Mouse (Mus musculus) embryo, embryonic 11 days (tissue): ENCODE measurements around the gene Rock2.
A peak's percentile ranks its signal among the peaks of the same experiment; 100 is the strongest.
"Not testable (repeated sequence)": the region's sequence is repeated elsewhere in the genome, so short reads cannot be mapped to it uniquely, and the experiment has no call there.

ENCODE experiments used
- DNase-seq: peaks from one replicate; pipeline ENCODE4 v3.0.0-alpha.2; 2015

The Rock2 gene

DNA sequence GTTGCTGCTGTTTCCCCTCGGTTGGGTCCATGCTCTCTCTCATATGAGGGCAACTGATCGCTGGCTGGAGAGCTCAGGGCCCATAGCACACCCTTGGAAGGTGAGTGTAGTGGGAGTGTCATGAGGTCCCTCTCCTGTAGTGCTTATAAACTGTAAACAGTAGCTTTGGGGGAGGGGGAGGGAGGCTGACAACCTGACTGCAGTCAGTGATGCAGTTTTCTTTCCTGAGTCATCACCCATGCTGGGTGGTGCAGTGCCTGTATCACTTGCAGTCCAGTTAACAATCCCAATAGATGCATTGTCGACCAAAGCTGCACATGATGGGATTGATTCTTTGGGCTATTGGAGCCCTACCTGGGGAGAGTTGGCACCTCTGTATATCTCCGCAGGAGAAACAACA, 106.5 kb downstream of the Rock2 start:
- DNase-seq: no peak

DNA sequence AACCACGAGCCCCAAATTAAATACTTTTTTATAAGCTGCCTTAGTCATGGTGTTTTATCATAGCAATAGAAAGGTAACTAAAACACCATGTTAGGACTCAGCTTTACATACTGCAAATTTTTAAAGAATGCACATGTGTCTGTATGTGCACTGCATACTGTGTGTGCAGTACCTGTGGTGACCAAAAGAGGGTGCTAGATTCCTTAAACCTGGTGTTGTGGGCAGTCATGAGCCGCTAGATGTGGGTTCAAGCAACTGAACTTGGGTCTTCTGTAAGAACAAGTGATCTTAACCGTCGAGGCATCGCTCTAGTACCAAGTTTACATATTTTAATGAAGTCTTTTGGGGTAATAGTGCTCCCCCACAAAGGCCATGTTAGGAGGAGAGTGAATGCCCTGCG, 114.8 kb downstream of the Rock2 start:
- no peak for DNase-seq

- peak; percentile 85 for DNase-seq
Observed at GRCm38 (mm10) chr12:17011100-17011870, 116.6 kb downstream of the Rock2 start, which contains the start of gene 2410004P03Rik. Gene 2410004P03Rik, minus strand, starts transcription at chr12:17011727.

- DNase-seq: no peak
Observed at GRCm38 (mm10) chr12:17012067-17012899, 117.6 kb downstream of the Rock2 start.

DNA sequence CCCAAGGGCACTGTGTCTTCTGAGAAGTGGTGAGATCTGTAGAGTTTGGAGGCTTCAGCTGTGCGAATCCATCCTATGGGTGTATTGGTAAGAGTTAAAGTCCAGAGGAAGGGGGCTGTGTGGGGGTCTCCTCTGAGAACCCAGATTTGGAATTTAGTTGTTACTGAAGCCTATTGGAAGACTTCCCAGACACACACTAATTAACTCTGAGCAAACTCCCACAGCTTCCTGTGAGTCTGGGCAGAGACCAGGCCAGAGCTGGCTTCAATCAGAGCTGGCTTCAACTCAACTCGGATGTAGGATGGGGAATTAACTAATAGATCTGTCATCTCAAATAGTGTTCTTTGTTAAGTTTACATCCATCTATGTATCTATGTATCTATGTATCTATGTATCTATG, 121.0 kb downstream of the Rock2 start:
- DNase-seq: no peak

- DNase-seq: peak; percentile 55
Observed at GRCm38 (mm10) chr12:17018468-17018867, 123.8 kb downstream of the Rock2 start.

DNA sequence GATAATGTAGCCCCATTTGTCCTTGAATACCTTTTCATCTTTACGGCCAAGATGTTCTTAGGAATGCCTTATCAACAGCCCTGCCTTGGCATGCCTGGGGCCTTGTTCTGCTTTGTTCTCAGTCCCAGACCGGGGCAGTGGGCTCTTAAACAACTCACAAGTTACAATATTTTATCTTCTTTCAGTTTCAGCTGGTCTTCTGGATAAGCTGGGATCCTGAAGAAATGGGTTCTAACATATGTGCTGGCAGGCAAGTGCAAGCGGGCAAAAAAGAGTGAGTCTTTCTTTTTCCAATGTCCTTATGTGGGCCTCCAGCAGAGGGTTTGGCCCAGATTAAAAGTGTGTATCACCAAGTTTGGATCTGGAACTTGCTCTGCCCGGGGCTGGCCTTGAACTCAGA, 126.4 kb downstream of the Rock2 start:
- DNase-seq: not testable (repeated sequence)

- DNase-seq: no peak
Observed at GRCm38 (mm10) chr12:17022145-17022544, 127.5 kb downstream of the Rock2 start.

DNA sequence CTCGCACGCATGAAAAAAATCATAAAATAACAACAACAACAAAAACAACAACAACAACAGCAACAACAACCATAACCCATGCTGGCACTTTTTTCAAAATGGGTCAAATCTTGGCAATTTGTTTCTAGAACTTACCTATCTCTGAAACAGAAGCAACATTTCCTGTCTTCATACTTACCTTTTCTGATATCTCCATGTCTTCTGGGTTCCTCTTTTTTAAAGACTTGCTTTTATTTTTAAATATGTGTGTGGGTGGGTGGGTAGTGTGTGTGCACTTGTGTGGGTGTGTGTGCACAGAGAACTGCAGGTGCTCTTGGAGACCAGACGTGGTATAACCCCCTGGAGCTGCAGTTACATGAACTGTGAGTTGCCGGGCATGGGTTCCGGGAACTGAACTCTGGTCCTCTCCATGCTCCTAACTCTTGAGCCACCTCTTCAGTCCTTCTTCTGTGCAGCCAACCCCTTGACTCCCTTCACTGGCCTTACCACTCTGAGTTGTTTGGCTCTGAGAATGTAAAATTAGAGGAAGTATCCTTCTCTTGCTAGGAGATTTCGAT, 129.9 kb downstream of the Rock2 start:
- DNase-seq: no peak

- DNase-seq: peak; percentile 91
Observed at GRCm38 (mm10) chr12:17032694-17033463, 138.2 kb downstream of the Rock2 start.

DNA sequence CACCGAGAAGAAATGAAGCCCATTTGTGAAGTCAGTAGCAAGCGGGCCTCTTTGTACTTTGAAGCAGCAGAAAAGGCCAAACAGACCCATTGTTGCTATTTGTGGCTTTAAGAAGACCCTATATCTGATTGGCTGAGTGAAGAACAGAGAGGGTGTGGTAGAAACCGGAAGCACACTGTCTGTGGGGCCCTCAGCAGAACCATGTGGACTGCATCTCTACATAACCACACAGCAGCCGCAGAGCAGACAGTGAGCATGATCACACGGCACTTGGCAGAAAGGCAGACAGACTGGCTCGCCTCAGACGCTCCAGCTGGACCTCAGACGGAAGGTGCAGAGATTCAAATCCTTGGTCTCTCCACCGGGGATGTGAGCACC, 138.8 kb downstream of the Rock2 start:
- no peak for DNase-seq

DNA sequence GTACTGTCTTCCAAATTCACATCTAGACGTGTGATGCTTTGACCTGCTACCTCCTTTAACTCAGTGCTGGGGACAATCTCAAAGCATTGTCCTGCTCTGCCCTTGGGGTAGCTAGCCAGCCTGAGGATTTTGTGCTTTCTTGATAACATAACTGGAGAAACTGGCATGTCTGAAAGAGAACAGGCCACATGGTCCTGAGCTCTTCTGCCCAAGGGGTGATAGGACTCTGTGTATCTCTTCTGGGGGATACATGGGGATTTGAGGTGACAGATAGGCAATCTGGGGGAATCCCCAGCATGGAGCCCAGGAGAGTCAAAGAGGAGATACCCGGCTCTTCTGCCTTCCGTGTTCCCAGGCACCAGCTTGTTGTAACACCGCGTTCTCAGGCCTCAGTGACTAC, 140.0 kb downstream of the Rock2 start:
- no peak for DNase-seq

DNA sequence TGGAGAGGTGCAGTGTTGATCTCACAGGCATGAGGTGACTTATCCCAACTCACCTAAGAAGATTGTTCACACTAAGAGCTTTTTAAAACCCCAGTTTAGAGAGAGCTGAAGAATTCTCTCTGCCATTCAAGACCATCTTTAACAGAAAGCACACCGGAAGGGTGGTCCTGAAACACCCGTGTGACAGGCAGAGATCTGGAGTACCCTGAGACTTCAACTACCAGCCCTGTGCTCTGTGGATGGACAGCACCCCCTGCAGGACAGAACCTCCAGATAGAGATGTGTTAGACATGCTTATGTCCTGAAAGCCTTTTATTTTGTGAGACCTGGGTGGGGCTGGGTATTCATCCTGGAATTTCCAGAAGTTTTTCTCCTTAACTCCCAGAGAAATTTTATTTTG, 140.4 kb downstream of the Rock2 start:
- peak; percentile 37 for DNase-seq

DNA sequence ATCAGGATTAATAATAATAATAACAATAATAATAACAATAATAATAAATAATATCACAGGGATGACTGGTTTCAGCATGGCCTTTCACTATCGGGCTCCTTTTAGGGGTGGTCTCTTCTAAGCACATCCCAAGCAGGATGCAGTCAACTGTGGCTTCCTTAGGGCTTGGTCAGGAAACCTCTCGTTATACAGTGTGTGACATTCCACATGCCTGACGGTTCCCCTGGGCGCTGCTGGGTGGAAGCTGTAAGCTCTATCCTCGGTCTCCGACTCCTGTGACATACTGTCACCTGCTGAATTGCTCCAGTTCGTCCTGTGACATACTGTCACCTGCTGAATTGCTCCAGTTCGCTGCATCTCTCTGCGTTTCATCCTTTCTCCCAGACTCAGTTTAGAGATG, 141.8 kb downstream of the Rock2 start:
- no peak for DNase-seq

DNA sequence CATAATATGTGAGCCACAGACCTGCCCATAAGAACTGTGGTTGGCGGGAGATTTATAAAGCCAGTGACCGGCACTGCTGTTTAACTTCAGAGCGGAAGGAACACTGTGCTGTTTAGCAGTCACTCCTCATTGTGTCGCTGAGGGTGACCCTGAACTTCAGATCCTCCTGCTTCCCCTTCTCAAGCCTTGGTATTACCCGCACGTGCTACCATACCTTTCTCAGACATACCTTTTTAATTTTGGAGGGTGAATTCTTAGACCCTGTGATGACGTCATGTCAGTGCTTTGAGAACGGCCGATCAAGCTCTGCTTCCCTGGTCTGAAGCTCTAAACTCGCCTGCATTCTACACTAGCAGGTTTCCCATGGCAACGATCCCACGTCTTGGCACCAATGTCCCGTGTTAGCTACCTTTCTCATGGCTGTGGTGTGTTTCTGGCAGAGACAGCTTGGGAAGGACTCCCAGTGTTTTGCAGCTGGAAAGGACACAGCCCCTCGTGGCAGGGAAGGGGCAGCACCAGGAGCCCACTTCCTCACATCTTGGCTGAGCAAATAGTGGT, 142.4 kb downstream of the Rock2 start:
- no peak for DNase-seq
